Mouse (Mus musculus): ENCODE results near the gene Zfp92. TPM values are rescaled to one million over a fixed set of nuclear protein-coding genes. Genes with fewer than 3 reads are reported as not detected.
"Not testable (repeated sequence)": the region's sequence is repeated elsewhere in the genome, so short reads cannot be mapped to it uniquely, and the experiment has no call there.

Gene Zfp92
- polyA plus RNA-seq (2016; fragmentation: Nextera tagmentation; extraction: Ambion mirVana) = 0.13 TPM in 1 of 2 replicates, not detected in the other

DNA sequence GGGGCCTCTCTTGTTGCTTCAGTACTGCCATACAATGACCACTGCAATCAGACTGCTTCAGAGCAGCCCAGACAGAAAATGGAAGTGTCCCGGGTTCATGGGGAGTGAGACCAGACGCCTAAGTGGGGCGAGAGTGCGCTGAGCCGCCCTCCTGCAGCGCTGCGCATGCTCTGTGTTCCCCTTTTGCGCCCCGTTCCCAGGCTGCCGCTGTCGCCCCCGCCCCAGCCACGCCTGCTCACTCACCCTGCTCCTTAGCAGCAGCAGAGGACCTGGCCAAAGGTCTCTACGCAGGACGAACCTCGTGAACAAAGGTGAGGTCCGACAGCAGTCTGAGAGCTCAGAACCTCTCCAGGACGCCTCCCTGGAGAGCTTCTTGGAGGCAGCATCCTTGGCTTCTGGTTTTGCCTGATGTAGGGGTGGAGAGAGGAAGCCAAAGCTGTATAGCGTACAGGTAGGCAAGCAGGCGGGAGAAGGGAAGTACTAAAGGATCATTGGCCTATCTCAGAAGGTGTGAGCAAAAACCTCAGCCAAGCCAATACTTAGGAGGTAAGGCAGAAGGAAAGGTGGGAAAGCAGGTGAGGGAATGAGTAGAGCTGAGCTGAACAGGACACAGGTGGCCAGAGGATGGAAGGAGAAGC lies at the start of gene Zfp92:
TSS of gene Zfp92 (plus strand) at position 217 of the 638 bp plus-strand sequence.
- H3K36me3 ChIP-seq = no peaks in the 10 kb centered on the region
- 26% methylated on average over 20 of the region's 20 CpGs for WGBS
- peaks cover 44% of the 10 kb centered on the region for H3K27me3 ChIP-seq (ENCODE audit: insufficient read depth, poor library complexity, severe bottlenecking)
- DNase-seq (ENCODE audit: low spot score) = no peak
- H3K9me3 ChIP-seq = no peaks in the 10 kb centered on the region
- no peak within 1 kb of the TSS for H3K27ac ChIP-seq
- no peaks in the 10 kb centered on the region for H3K4me1 ChIP-seq
- H3K4me3 ChIP-seq = peak within 1 kb of the TSS; percentile 47

DNA sequence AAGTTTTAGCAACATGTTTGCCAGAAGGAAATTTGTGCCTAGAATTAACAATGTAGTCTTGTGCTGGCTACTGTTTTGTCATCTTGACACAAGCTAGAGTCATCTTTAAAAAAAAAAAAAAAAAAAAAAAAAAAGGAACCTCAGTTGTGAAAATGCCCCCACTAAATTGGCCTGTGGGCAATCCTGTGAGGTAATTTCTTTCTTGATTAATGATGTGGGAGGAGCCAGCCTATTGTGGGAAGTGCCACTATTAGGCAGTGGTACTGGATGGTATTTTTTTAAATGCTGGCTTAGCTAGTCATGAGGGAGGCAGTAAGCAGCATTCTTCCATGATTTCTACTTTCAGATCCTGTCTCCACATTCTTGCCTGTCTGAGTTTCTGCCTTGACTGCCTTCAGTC lies 47.6 kb upstream of the Zfp92 start:
- Histone ChIP-seq H3K36me3 (peaks cover 8% of the 10 kb centered on the region; the same call in 1 of the 2 replicates), H3K27me3 (ENCODE audit: insufficient read depth, poor library complexity, severe bottlenecking) (no peaks in the 10 kb centered on the region; the same call in 1 of the 2 replicates), H3K4me3 (no peak overlapping the region), H3K9me3 (no peaks in the 10 kb centered on the region), H3K27ac (no peak overlapping the region), H3K4me1 (no peaks in the 10 kb centered on the region)
- no peak for DNase-seq (ENCODE audit: low spot score)

DNA sequence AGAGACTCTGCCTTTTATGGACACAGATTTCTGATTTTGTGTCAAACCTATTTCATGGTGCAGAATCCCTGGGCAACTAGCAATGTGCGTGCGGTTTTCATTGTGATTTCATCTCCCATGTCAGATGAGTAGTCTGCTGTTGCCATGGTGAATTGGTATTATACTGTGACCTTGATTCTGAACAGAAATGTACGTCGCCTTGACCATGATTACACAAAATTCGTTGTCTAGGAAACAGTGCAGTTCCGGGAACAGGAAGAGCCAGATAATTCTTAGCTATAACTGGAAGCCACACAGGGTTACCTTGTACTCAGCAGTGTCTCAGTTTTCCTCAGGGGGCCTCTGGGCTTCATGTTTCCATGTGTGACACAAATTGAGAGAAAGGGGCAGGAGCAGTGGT lies 26.5 kb upstream of the Zfp92 start:
- no peaks in the 10 kb centered on the region for H3K27me3 ChIP-seq (ENCODE audit: insufficient read depth, poor library complexity, severe bottlenecking)
- no peak for DNase-seq (ENCODE audit: low spot score)
- WGBS = 79% methylated on average over 6 of the region's 6 CpGs

GRCm38 (mm10) chrX:73384924-73385323 lies 26.0 kb upstream of the Zfp92 start:
- no peak for DNase-seq (ENCODE audit: low spot score)
- H3K36me3 ChIP-seq = no peaks in the 10 kb centered on the region
- H3K27ac ChIP-seq = no peak overlapping the region
- H3K4me3 ChIP-seq = no peak overlapping the region
- H3K9me3 ChIP-seq = no peaks in the 10 kb centered on the region
- H3K27me3 ChIP-seq (ENCODE audit: insufficient read depth, poor library complexity, severe bottlenecking) = no peaks in the 10 kb centered on the region
- WGBS = 47% methylated on average over 1 of the region's 1 CpGs
- no peaks in the 10 kb centered on the region for H3K4me1 ChIP-seq

More for the DNA sequence above, 26.5 kb upstream of the Zfp92 start:
- no peaks in the 10 kb centered on the region for H3K4me1 ChIP-seq
- H3K27ac ChIP-seq = no peak overlapping the region
- no peak overlapping the region for H3K4me3 ChIP-seq
- no peaks in the 10 kb centered on the region for H3K9me3 ChIP-seq
- H3K36me3 ChIP-seq = no peaks in the 10 kb centered on the region

DNA sequence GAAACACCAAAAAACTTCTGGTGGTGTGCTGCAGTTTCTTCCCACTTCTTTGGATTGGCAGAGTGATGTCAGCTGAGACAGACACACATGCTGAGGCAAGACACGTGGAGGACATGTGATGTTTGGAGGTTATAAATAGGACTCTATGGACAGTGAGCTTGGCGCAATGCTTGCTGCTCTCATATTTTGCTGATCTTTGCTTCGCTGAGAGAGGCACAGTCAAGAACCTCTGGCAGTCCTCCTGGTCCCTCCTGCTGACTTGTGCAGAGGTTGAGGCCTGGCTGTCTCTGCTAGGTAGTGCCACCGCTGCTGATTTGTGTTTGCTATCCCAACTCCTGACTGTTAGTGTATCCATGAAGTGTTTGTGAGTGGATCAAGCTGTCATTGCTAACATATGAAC lies 19.4 kb upstream of the Zfp92 start:
- Histone ChIP-seq H3K4me3 (no peak overlapping the region), H3K27ac (no peak overlapping the region), H3K4me1 (no peaks in the 10 kb centered on the region), H3K27me3 (ENCODE audit: insufficient read depth, poor library complexity, severe bottlenecking) (peaks cover 14% of the 10 kb centered on the region; the same call in 1 of the 2 replicates), H3K36me3 (no peaks in the 10 kb centered on the region), H3K9me3 (no peaks in the 10 kb centered on the region)
- no peak for DNase-seq (ENCODE audit: low spot score)
- 74% methylated on average over 4 of the region's 4 CpGs for WGBS

DNA sequence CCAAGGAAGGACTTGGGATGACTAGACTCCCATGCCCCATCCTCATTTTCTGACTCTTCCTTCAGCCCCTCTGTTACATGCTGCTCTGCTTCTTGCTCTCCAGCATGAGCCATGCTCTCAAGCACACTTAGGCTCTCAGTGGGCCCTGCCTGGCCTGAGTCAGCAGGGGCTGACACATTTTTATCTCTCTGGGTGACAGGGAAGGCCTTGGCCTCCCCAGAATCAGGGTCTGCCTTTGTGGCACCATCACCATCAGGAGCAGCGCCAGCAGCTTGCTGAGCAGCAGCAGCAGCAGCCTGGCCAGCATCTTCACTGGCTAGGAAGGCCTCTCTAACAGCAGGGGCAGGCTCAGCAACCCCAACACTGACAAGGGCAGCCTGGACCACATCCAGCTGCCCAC lies 14.4 kb upstream of the Zfp92 start:
- no peak for DNase-seq (ENCODE audit: low spot score)
- Histone ChIP-seq H3K36me3 (no peaks in the 10 kb centered on the region), H3K9me3 (no peaks in the 10 kb centered on the region), H3K27ac (no peak overlapping the region), H3K4me1 (no peaks in the 10 kb centered on the region), H3K27me3 (ENCODE audit: insufficient read depth, poor library complexity, severe bottlenecking) (peaks cover 16% of the 10 kb centered on the region; the same call in 1 of the 2 replicates), H3K4me3 (no peak overlapping the region)
- 83% methylated on average over 1 of the region's 1 CpGs for WGBS

DNA sequence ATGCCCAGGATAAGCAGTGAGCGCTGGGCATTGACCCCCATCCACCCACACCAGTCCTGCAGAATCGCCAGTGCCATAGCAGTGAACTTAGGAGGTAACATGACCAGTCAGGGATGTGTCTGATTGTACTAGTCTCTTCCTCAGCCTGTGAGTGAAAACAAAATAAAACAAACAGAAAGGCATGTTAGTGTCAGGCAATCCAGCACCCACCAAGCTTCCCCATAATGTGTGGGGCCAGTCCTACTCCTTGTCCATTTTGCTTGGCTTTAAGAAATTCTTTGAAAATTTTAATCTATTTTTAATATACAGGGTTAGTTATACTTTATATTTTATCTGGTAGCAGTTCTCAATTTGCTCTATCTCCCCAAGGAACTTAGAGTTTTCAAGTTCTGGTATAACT lies 12.3 kb upstream of the Zfp92 start, which contains the start of gene Gm18336:
TSS of gene Gm18336 (minus strand) at position 101 of the 400 bp plus-strand sequence.
- not testable (repeated sequence) for H3K27ac ChIP-seq; DNase-seq (ENCODE audit: low spot score); H3K4me3 ChIP-seq; H3K4me1 ChIP-seq; H3K9me3 ChIP-seq; H3K36me3 ChIP-seq
- peaks cover 14% of the 10 kb centered on the region; the same call in 1 of the 2 replicates for H3K27me3 ChIP-seq (ENCODE audit: insufficient read depth, poor library complexity, severe bottlenecking)
- 71% methylated on average over 2 of the region's 2 CpGs for WGBS

- Histone ChIP-seq H3K4me1 (no peaks in the 10 kb centered on the region), H3K36me3 (no peaks in the 10 kb centered on the region), H3K27me3 (ENCODE audit: insufficient read depth, poor library complexity, severe bottlenecking) (peaks cover 9% of the 10 kb centered on the region; the same call in 1 of the 2 replicates), H3K4me3 (no peak overlapping the region), H3K27ac (no peak overlapping the region), H3K9me3 (no peaks in the 10 kb centered on the region)
- DNase-seq (ENCODE audit: low spot score) = no peak
- 83% methylated on average over 20 of the region's 20 CpGs for WGBS
Measured at GRCm38 (mm10) chrX:73400951-73401350, 9.9 kb upstream of the Zfp92 start.

- H3K36me3 ChIP-seq = no peaks in the 10 kb centered on the region
- DNase-seq (ENCODE audit: low spot score) = no peak
- no peak overlapping the region for H3K27ac ChIP-seq
- 90% methylated on average over 12 of the region's 12 CpGs for WGBS
- H3K9me3 ChIP-seq = no peaks in the 10 kb centered on the region
- no peaks in the 10 kb centered on the region for H3K4me1 ChIP-seq
- H3K27me3 ChIP-seq (ENCODE audit: insufficient read depth, poor library complexity, severe bottlenecking) = peaks cover 5% of the 10 kb centered on the region; the same call in 1 of the 2 replicates
- no peak overlapping the region for H3K4me3 ChIP-seq
Measured at GRCm38 (mm10) chrX:73401616-73402015, 9.3 kb upstream of the Zfp92 start.

DNA sequence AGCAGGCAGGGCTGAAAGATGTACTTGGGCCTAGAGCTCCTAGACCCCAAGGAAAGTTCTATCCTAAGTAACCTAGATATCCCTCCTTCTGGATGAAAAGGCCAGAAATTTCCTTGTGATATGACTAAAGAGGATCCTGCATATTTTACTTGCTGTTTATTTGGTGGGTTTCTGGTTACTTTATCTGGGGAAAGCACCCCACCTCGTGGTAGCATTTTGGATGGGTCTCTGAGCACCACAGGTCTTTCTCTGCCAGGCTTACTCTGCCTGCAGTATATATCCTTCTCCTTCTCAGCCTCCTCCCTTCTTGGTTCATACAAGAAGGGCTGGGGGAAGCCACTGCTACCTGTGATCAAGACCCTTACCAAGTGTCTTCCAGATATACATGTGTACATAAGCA lies 1.9 kb downstream of the Zfp92 start:
- no peak overlapping the region for H3K4me3 ChIP-seq
- peaks cover 44% of the 10 kb centered on the region for H3K27me3 ChIP-seq (ENCODE audit: insufficient read depth, poor library complexity, severe bottlenecking)
- no peaks in the 10 kb centered on the region for H3K9me3 ChIP-seq
- no peak overlapping the region for H3K27ac ChIP-seq
- no peaks in the 10 kb centered on the region for H3K36me3 ChIP-seq
- DNase-seq (ENCODE audit: low spot score) = no peak
- H3K4me1 ChIP-seq = no peaks in the 10 kb centered on the region
- 41% methylated on average over 1 of the region's 1 CpGs for WGBS

GRCm38 (mm10) chrX:73430036-73430435 lies 19.1 kb downstream of the Zfp92 start:
- no peak for DNase-seq (ENCODE audit: low spot score)
- H3K9me3 ChIP-seq = no peaks in the 10 kb centered on the region
- no peaks in the 10 kb centered on the region for H3K4me1 ChIP-seq
- no peaks in the 10 kb centered on the region for H3K36me3 ChIP-seq
- H3K27ac ChIP-seq = no peak overlapping the region
- H3K27me3 ChIP-seq (ENCODE audit: insufficient read depth, poor library complexity, severe bottlenecking) = peaks cover 31% of the 10 kb centered on the region
- no peak overlapping the region for H3K4me3 ChIP-seq
- WGBS = 70% methylated on average over 2 of the region's 2 CpGs

DNA sequence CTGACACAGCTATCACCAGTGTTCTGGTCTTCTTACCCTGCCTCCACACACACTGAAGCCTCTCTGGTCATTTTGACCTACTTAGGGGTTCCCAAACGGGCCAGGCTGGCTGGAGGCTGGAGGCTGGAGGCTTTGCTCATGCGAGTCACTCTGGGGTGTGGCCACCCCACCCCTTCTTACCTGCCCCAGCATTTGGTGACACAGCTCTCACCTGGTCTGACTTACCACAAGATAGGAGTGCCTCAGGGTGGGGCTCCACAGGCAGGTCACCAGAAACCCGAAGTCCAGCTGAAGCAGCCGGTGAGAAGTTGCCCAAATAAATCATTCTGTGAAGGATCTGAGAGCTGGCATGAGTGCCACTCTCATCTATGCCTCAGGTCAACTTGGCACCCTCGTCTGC lies 22.0 kb downstream of the Zfp92 start:
- Histone ChIP-seq H3K9me3 (no peaks in the 10 kb centered on the region), H3K27me3 (ENCODE audit: insufficient read depth, poor library complexity, severe bottlenecking) (peaks cover 35% of the 10 kb centered on the region; the same call in 1 of the 2 replicates), H3K4me1 (no peaks in the 10 kb centered on the region), H3K36me3 (0 out of 2 replicates have a peak, but pooled peaks cover 4% of the 10 kb centered on the region), H3K27ac (no peak overlapping the region), H3K4me3 (no peak overlapping the region)
- WGBS = 67% methylated on average over 5 of the region's 5 CpGs
- DNase-seq (ENCODE audit: low spot score) = no peak

DNA sequence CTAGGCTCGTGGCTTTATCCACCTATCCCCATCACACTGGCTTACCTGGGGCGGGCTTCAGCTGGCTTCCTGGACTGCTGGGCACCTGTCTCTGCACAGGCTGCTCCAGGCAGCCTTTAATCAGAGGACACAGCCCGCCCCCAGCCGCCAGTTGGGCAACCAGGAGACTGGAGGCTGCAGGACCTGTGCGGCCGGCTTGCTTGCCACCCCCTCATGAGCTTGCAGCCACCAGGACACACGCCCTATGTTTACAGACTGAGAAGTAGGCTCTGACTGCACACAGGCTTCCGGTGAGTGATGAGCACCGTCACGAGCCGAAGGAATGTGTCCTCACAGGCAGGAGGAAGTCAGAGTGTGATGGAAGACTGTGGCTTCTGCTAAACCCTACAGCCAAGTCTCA lies 24.4 kb downstream of the Zfp92 start, which contains the start of gene Trex2:
TSS of gene Trex2 (minus strand) at position 93 of the 400 bp plus-strand sequence.
- 75% methylated on average over 11 of the region's 11 CpGs for WGBS
- no peaks in the 10 kb centered on the region for H3K9me3 ChIP-seq
- DNase-seq (ENCODE audit: low spot score) = no peak
- H3K27me3 ChIP-seq (ENCODE audit: insufficient read depth, poor library complexity, severe bottlenecking) = peaks cover 35% of the 10 kb centered on the region; the same call in 1 of the 2 replicates
- H3K27ac ChIP-seq = no peak within 1 kb of the TSS
- 0 out of 2 replicates have a peak, but pooled peaks cover 4% of the 10 kb centered on the region for H3K36me3 ChIP-seq
- no peaks in the 10 kb centered on the region for H3K4me1 ChIP-seq
- no peak within 1 kb of the TSS for H3K4me3 ChIP-seq
